8 mouse cellular contexts compared by ENCODE assay signal in the genomic region with DNA sequence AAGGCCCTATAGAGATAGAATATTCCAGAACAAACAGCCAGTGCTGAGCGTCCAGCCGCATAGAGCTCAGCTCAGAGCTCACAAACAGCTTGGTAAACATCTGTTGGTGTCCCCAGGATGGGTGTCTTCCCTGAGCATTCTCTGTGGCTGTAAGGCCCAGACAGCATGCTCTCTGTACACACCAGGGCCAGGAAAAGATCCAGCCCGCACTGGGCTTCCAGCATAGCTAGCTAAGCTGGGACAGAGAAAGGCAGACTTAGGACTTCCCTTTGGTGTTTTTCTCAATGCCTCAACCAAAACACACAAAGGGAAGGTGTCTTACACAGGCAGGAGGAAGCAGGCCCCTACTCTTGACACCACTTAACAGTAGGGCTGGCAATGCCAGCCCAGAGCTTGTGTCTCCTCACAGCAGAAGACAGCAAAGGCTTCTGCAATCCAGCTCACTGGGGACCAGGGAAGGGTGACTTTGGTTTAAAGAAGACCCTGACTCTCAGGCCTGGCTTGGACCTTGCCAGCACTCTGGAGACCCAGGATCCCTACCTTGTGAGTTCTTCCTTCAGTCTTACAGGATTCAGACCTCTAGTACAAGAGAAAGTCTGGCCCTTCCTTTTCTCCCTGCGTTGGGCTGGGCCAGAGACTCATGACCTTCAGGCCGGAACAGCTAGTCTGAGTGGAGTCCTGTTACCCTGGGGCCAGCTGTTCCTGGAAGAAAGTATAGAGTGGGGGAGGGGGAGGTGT. TPM values are rescaled to one million over a fixed set of nuclear protein-coding genes. Genes with fewer than 3 reads are reported as not detected.
DNase-seq lines count a peak whose midpoint lies in the region; ATAC-seq lines count a peak whose summit lies in the region.

A gene (minus strand): TSS at position 601 of the 738 bp plus-strand sequence.

- peak within 1 kb of the TSS; percentile 25 for H3K4me2 ChIP-seq in limb, embryonic 12.5 days
- no peak within 1 kb of the TSS for H3K4me2 ChIP-seq in neural tube, embryonic 13.5 days

- H3K27ac ChIP-seq in limb, embryonic 12.5 days = peak within 1 kb of the TSS; percentile 43
- H3K27ac ChIP-seq in neural tube, embryonic 13.5 days (replicated peaks) = 0 out of 2 replicates have a peak within 1 kb of the TSS, but pooled peaks have one; percentile 9

- H3K9me3 ChIP-seq in erythroblast, embryonic 14.5 days (ENCODE audit: control insufficient read depth, low read length) = no peaks in the 10 kb centered on the region
- no peaks in the 10 kb centered on the region for H3K9me3 ChIP-seq in limb, embryonic 12.5 days
- no peaks in the 10 kb centered on the region for H3K9me3 ChIP-seq in neural tube, embryonic 13.5 days

- H3K36me3 ChIP-seq in erythroblast, embryonic 14.5 days (ENCODE audit: control insufficient read depth) = no peaks in the 10 kb centered on the region
- no peaks in the 10 kb centered on the region for H3K36me3 ChIP-seq in limb, embryonic 12.5 days
- no peaks in the 10 kb centered on the region for H3K36me3 ChIP-seq in neural tube, embryonic 13.5 days

- ATAC-seq in erythroblast, adult 5-6 weeks (replicated peaks; ENCODE audit: low FRiP score, poor library complexity, severe bottlenecking) = no peak
- ATAC-seq in limb, embryonic 12.5 days (ENCODE audit: insufficient number of reproducible peaks, insufficient read depth, low FRiP score, low TSS enrichment, low read depth) = no peak
- ATAC-seq in neural tube, embryonic 13.5 days (ENCODE audit: low read depth) = no peak

- peak within 1 kb of the TSS; percentile 5; the same call in 1 of the 2 replicates for H3K9ac ChIP-seq in limb, embryonic 12.5 days (replicated peaks)
- H3K9ac ChIP-seq in neural tube, embryonic 13.5 days = no peak within 1 kb of the TSS

- H3K27me3 ChIP-seq in erythroblast, embryonic 14.5 days (ENCODE audit: control insufficient read depth) = no peaks in the 10 kb centered on the region
- no peaks in the 10 kb centered on the region for H3K27me3 ChIP-seq in limb, embryonic 12.5 days
- no peaks in the 10 kb centered on the region for H3K27me3 ChIP-seq in neural tube, embryonic 13.5 days

- peaks cover 25% of the 10 kb centered on the region for H3K4me1 ChIP-seq in erythroblast, embryonic 14.5 days (ENCODE audit: control insufficient read depth)
- peaks cover 20% of the 10 kb centered on the region for H3K4me1 ChIP-seq in limb, embryonic 12.5 days (replicated peaks)
- H3K4me1 ChIP-seq in neural tube, embryonic 13.5 days (replicated peaks) = peaks cover 10% of the 10 kb centered on the region

- WGBS in limb, embryonic 12.5 days = 55% methylated on average over 5 of the region's 5 CpGs
- WGBS in neural tube, embryonic 13.5 days = 70% methylated on average over 5 of the region's 5 CpGs

- H3K4me3 ChIP-seq in erythroblast, embryonic 14.5 days (replicated peaks) = peak within 1 kb of the TSS; percentile 26
- no peak within 1 kb of the TSS for H3K4me3 ChIP-seq in limb, embryonic 12.5 days (replicated peaks)
- no peak within 1 kb of the TSS for H3K4me3 ChIP-seq in neural tube, embryonic 13.5 days

- peak; percentile 44 to 70 for DNase-seq in adrenal gland, postnatal 36 days
- DNase-seq in gastrocnemius, postnatal 25 days = peak; percentile 64
- peak; percentile 61 for DNase-seq in induced T-regulatory cell, adult 2 months (ENCODE audit: low read depth)
- DNase-seq in spleen, postnatal 36 days (ENCODE audit: low spot score in 2 of 2) = no peak

RNA-seq across cellular contexts. Expression of the gene that starts here (rescaled TPM):
- polyA plus RNA-seq in erythroblast, embryonic 14.5 days (2012) = 0.46 and 0.52 TPM in 2 replicates
- total RNA-seq in erythroblast, adult 5-6 weeks (2015; ENCODE audit: low replicate concordance) = 20.9 and 27.9 TPM in 2 replicates
- total RNA-seq in erythroblast, adult 5-6 weeks (2017; ENCODE audit: low replicate concordance) = 4.9 and 6.2 TPM in 2 replicates
- 10 to 100 TPM; 36.7 to 59.1 TPM for total RNA-seq in adrenal gland, postnatal 36 days (2021)
- total RNA-seq in gastrocnemius, postnatal 25 days (2021) = 10 to 100 TPM; 40.5 to 41.2 TPM
- 95.1 and 104 TPM in 2 replicates for polyA plus RNA-seq in limb, embryonic 12.5 days (2016; fragmentation: Nextera tagmentation; extraction: Ambion mirVana)
- polyA plus RNA-seq in neural tube, embryonic 13.5 days (2015; fragmentation: Nextera tagmentation; extraction: Ambion mirVana) = 206 and 212 TPM in 2 replicates

Comparison
In these comparisons a context has a peak if more than half of its experiments do, and no peak if none do; other contexts are left out.
1. RNA of the gene that starts here (polyA plus RNA-seq): 206 to 212 TPM in neural tube, embryonic 13.5 days and 95.1 to 104 TPM in limb, embryonic 12.5 days; 0.46 to 0.52 TPM in erythroblast, embryonic 14.5 days; every median in the first group is over 10 times any median in the second.
2. DNase-seq: peak in adrenal gland, postnatal 36 days (2 of 2), gastrocnemius, postnatal 25 days (single experiment) and induced T-regulatory cell, adult 2 months (single experiment); none in spleen, postnatal 36 days (0 of 2).